Mouse (Mus musculus): Measurements from ENCODE around the gene Tmem141.

GRCm38 (mm10) chr2:25656691-25657090, 34.9 kb upstream of the Tmem141 start:
- TF ChIP-seq ETS1 (conservative IDR thresholded peaks at IDR 0.05; ENCODE audit: low read depth, low read length), result no peak
- TF ChIP-seq EP300 (IDR thresholded peaks at IDR 0.05; ENCODE audit: low read length), result no peak
- no peak for TF ChIP-seq CTCF (conservative IDR thresholded peaks at IDR 0.05 in 1 of 2, IDR thresholded peaks at IDR 0.05 in 1 of 2; ENCODE audit: low read depth in 2 of 2, low read length in 2 of 2)
- no peak for TF ChIP-seq POLR2A (IDR thresholded peaks at IDR 0.05; ENCODE audit: low read depth, low read length)
- TF ChIP-seq USF1 (IDR thresholded peaks at IDR 0.05; ENCODE audit: low read depth, low read length), result no peak
- TF ChIP-seq JUND (conservative IDR thresholded peaks at IDR 0.05; ENCODE audit: low read depth, low read length), result no peak
- TF ChIP-seq ZNF384 (IDR thresholded peaks at IDR 0.05; ENCODE audit: low read depth, low read length), result no peak
- no peak for TF ChIP-seq MXI1 (IDR thresholded peaks at IDR 0.05; ENCODE audit: low read depth, low read length)
- no peak for TF ChIP-seq RCOR1 (conservative IDR thresholded peaks at IDR 0.05; ENCODE audit: low read depth, low read length)
- TF ChIP-seq MAZ (IDR thresholded peaks at IDR 0.05; ENCODE audit: low read depth, low read length), result no peak
